Mouse (Mus musculus) ES-E14 (cell line): ENCODE results near the gene Trim2. TPM values are rescaled to one million over a fixed set of nuclear protein-coding genes. Genes with fewer than 3 reads are reported as not detected.

Experiments
- DNase-seq: peaks from one replicate; pipeline ENCODE4 v3.0.0-alpha.2; 2013; ENCODE audit warnings: low read depth, low spot score
- H3K27ac ChIP-seq: 2 replicates; pipeline ENCODE4 v1.5.1; 2012; ENCODE audit warnings: low read depth, mild to moderate bottlenecking, low read length, moderate library complexity, mixed read lengths; ENCODE audit not compliant: poor library complexity, insufficient read depth, severe bottlenecking
- H3K36me3 ChIP-seq: 2 replicates; pipeline ENCODE4 v1.6.1; 2012; ENCODE audit warnings: mild to moderate bottlenecking, low read length, moderate library complexity, mixed read lengths; ENCODE audit not compliant: control insufficient read depth, poor library complexity, insufficient read depth, severe bottlenecking
- H3K4me1 ChIP-seq, 2 experiments: fragments of 150-350 bp in 1 of 2; sonication (generic) in 1 of 2; 2 replicates each; pipeline ENCODE4 v1.6.1; 2012; ENCODE audit warnings: low read length in 2 of 2, mild to moderate bottlenecking in 1 of 2, mixed read lengths in 1 of 2; ENCODE audit not compliant: control insufficient read depth in 2 of 2, insufficient read depth in 2 of 2, poor library complexity in 1 of 2
- H3K4me3 ChIP-seq, 2 experiments: fragments of 150-350 bp in 1 of 2; sonication (generic) in 1 of 2; 2 replicates each; pipeline ENCODE4 v1.5.1; 2012; ENCODE audit warnings: low read length in 2 of 2, low read depth in 1 of 2, mild to moderate bottlenecking in 1 of 2, mixed read lengths in 1 of 2; ENCODE audit not compliant: insufficient read depth in 1 of 2, poor library complexity in 1 of 2, severe bottlenecking in 1 of 2
- H3K9ac ChIP-seq: 2 replicates; pipeline ENCODE4 v1.6.1; 2012; ENCODE audit warnings: low read depth, mild to moderate bottlenecking, low read length, mixed read lengths; ENCODE audit not compliant: poor library complexity, insufficient read depth, severe bottlenecking
- H3K9me3 ChIP-seq: fragments of 150-350 bp; sonication (generic); 2 replicates; pipeline ENCODE4 v1.6.1; 2012; ENCODE audit warnings: low read depth, mild to moderate bottlenecking, low read length; ENCODE audit not compliant: control insufficient read depth, insufficient read depth
- CHD2 ChIP-seq: IDR thresholded peaks from 2 replicates; pipeline ENCODE4 v1.6.1; 2014; ENCODE audit warnings: mild to moderate bottlenecking, low read depth, low read length, inconsistent platforms
- HCFC1 ChIP-seq: IDR thresholded peaks from 2 replicates; pipeline ENCODE4 v1.6.1; 2012; ENCODE audit warnings: low read length, inconsistent platforms, borderline replicate concordance; ENCODE audit not compliant: insufficient read depth
- MAFK ChIP-seq: IDR thresholded peaks from 2 replicates; pipeline ENCODE4 v1.6.1; 2014; ENCODE audit warnings: mild to moderate bottlenecking, low read depth, low read length, inconsistent platforms; ENCODE audit not compliant: insufficient read depth
- ZC3H11A ChIP-seq: IDR thresholded peaks from 2 replicates; pipeline ENCODE4 v1.6.1; 2012; ENCODE audit warnings: low read depth, mild to moderate bottlenecking, inconsistent platforms, low read length, borderline replicate concordance
- ZNF384 ChIP-seq: IDR thresholded peaks from 2 replicates; pipeline ENCODE4 v1.6.1; 2012; ENCODE audit warnings: low read depth, low read length, inconsistent platforms
- in situ Hi-C, 2 experiments: fragments of 600-800 bp; cut with MboI; formaldehyde crosslinking; loops; one replicate each; pipeline ENCODE4 v1.15.1; 2025; ENCODE audit warnings: low sequenced_read_pairs in 2 of 2, inconsistent platforms in 1 of 2; ENCODE audit not compliant: unreplicated experiment in 2 of 2
- total RNA-seq: library from RNA; depleted of rRNA; stranded (reverse); fragments of 300-350 nt; gene quantifications from 2 replicates; pipeline ENCODE4 v1.2.3, GENCODE M21; 2012

Trim2 gene
- total RNA-seq, 1 experiment, result 27.3 TPM

DNA sequence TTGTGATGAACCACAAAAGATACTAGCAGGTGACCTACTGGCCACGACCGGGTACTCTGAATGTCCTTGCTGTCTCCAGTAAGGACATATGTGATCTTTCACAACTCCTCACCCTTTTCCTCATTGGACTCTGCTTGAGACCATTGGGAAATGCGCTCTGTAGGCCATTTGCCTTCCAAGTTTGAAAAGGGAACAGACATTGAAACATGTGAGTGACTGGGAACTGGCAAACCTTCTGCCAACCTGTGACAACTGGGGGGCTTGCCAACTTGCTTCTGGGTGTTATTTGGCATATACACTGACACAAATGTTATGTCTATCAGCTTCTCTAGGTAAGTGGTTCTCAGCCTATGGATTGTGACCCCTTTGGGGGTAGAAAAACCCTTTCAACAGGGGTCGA, 64.2 kb downstream of the Trim2 start:
- Histone ChIP-seq H3K36me3 (no peaks in the 10 kb centered on the region), H3K27ac (no peak overlapping the region), H3K9me3 (no peaks in the 10 kb centered on the region), H3K9ac (no peak overlapping the region), H3K4me1 (no peaks in the 10 kb centered on the region), H3K4me3 (no peak overlapping the region)
- TF ChIP-seq CHD2, result no peak
- TF ChIP-seq ZNF384, result no peak
- TF ChIP-seq MAFK, result no peak
- TF ChIP-seq ZC3H11A, result no peak
- TF ChIP-seq HCFC1, result no peak
- in situ Hi-C loops, result no loop called here
- DNase-seq, result no peak

DNA sequence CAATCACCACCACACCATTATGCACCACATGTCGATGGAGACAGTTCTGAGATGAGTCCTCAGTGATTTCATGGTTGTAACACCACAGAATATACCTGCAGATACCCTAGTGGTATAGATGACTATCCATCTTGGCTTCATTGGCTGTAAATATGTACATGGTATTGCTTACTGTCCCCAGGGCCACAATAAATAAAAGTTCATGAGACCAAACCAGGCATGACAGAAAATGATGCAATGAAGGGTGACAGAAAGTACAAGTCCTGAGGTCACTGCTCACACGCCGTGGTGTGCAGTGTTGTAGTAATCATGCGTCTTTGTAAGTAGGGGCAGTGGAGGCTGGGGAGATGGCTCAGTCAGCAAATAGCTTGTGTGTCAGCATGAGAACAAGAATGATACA, 65.6 kb downstream of the Trim2 start:
- Histone ChIP-seq H3K36me3 (no peaks in the 10 kb centered on the region), H3K4me1 (no peaks in the 10 kb centered on the region), H3K9me3 (no peaks in the 10 kb centered on the region), H3K4me3 (no peak overlapping the region), H3K9ac (no peak overlapping the region), H3K27ac (no peak overlapping the region)
- in situ Hi-C loops, result no loop called here
- TF ChIP-seq ZNF384, result no peak
- no peak for TF ChIP-seq HCFC1
- no peak for TF ChIP-seq ZC3H11A
- TF ChIP-seq MAFK, result no peak
- no peak for TF ChIP-seq CHD2
- no peak for DNase-seq

DNA sequence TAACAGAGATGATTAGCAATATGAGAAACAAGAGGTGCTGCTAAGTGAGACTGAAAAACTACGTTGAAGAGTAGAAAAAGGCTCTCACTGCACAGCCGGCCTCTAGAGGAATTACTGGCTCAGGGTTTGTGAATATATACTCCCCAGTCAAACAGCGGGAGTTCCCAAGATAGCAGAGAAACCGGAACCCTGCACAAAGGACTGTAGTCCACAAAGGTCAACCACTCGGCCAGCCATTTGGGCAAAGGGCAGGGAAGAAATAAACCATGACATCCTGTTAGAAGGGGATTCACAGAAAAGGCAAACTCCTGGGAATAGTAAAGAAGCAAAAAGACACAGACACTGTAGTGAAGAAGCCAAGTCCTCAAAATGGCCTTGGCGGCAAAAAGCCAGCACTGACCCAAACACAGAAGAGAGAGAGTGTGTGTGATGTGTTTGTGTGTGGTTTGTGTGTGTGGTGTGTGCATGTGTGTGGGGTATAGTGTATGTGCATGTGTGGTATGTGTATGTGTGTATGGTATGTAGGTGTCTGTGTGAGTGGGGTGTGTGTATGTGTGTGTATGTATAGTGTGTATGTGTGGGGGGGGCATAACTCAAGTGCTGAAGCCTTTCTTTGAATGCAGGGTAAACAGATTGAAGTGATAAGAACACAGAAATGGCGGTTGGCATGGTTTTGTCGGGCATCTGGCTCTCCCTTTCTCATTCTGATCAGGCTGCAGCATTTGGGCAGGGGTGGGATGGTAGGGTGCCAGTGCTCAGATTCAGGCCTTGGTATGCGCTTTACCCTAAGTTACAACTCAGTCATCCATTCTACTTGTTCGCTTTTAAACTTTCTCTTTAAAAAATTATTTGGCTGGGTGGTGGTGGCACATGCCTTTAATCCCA, 71.0 kb downstream of the Trim2 start:
- H3K27ac ChIP-seq, result no peak overlapping the region
- no peak for DNase-seq

DNA sequence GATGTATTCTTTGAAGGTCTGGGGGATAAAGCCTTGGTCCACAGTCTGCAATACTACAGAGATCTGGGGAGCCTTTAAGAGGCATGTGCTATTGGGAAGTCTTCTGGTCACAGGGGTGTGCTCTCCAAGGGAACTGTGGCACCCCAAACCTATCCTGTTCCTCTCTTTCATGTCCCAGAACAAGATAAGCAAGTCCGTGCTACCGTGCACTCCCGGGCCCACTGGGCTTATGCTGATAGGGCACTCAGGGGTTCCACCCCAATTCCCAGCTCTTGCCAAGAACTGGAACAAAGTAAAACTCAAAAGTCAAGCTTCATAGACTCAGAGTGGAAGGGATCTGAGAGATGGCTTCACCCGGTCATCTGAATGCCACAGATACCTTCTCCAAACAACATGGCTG, 72.1 kb downstream of the Trim2 start:
- TF ChIP-seq ZC3H11A (no peak), CHD2 (no peak), HCFC1 (no peak), MAFK (no peak), ZNF384 (no peak)
- Histone ChIP-seq H3K9ac (no peak overlapping the region), H3K9me3 (no peaks in the 10 kb centered on the region), H3K36me3 (no peaks in the 10 kb centered on the region), H3K4me3 (no peak overlapping the region), H3K27ac (no peak overlapping the region), H3K4me1 (0 out of 4 replicates have a peak, but pooled peaks cover 0 to 2% of the 10 kb centered on the region in 2 experiments)
- DNase-seq, result no peak
- in situ Hi-C loops, result no loop called here

More for the DNA sequence above, 71.0 kb downstream of the Trim2 start:
- in situ Hi-C loops, result no loop called here
- H3K4me3 ChIP-seq, result no peak overlapping the region
- no peak overlapping the region for H3K9ac ChIP-seq
- TF ChIP-seq CHD2 (no peak), MAFK (no peak), HCFC1 (no peak), ZC3H11A (no peak), ZNF384 (no peak)
- no peaks in the 10 kb centered on the region for H3K9me3 ChIP-seq
- H3K4me1 ChIP-seq, result 0 out of 4 replicates have a peak, but pooled peaks cover 0 to 2% of the 10 kb centered on the region in 2 experiments
- H3K36me3 ChIP-seq, result no peaks in the 10 kb centered on the region
